Mouse (Mus musculus) lung, embryonic 14.5 days (tissue): Measurements from ENCODE around the gene Sp2. TPM values are rescaled to one million over a fixed set of nuclear protein-coding genes. Genes with fewer than 3 reads are reported as not detected.
A peak's percentile ranks its signal among the peaks of the same experiment; 100 is the strongest.

ENCODE experiments used
- ATAC-seq: fragments of 200-750 bp; cut with Nextera tagmentation; 2 replicates; pipeline ENCODE4 v1.8.0; 2017; ENCODE audit warnings: mild to moderate bottlenecking, moderate TSS enrichment, moderate library complexity; ENCODE audit not compliant: insufficient read depth
- DNase-seq: peaks from one replicate; pipeline ENCODE4 v3.0.0-alpha.2; 2015
- H3K27ac ChIP-seq: fragments of 300-500 bp; sonication (generic); 2 replicates; pipeline ENCODE4 v1.5.1; 2014; ENCODE audit warnings: low read depth, mild to moderate bottlenecking, moderate library complexity
- H3K27me3 ChIP-seq: fragments of 300-500 bp; sonication (generic); 2 replicates; pipeline ENCODE4 v1.6.1; 2014; ENCODE audit warnings: low read length, control low read depth; ENCODE audit not compliant: insufficient read depth
- H3K36me3 ChIP-seq: fragments of 300-500 bp; sonication (generic); 2 replicates; pipeline ENCODE4 v1.6.1; 2014; ENCODE audit warnings: control low read depth; ENCODE audit not compliant: insufficient read depth
- H3K4me1 ChIP-seq: fragments of 300-500 bp; sonication (generic); 2 replicates; pipeline ENCODE4 v1.6.1; 2014; ENCODE audit warnings: antibody characterized with exemption, control low read depth; ENCODE audit not compliant: insufficient read depth
- H3K4me2 ChIP-seq: fragments of 300-500 bp; sonication (generic); 2 replicates; pipeline ENCODE4 v1.6.1; 2014; ENCODE audit warnings: mild to moderate bottlenecking
- H3K4me3 ChIP-seq: fragments of 300-500 bp; sonication (generic); 2 replicates; pipeline ENCODE4 v1.5.1; 2014; ENCODE audit warnings: low read depth, low read length
- H3K9ac ChIP-seq: fragments of 300-500 bp; sonication (generic); 2 replicates; pipeline ENCODE4 v1.6.1; 2014
- H3K9me3 ChIP-seq: fragments of 300-500 bp; sonication (generic); 2 replicates; pipeline ENCODE4 v1.6.1; 2016; ENCODE audit warnings: low read depth, low read length, control low read depth
- CTCF ChIP-seq: IDR thresholded peaks from 2 replicates; pipeline ENCODE4 v1.5.1; 2016; ENCODE audit warnings: antibody characterized with exemption, low read depth
- WGBS: fragments of 180-500 bp; shearing (Covaris S2); extraction: QIAGEN DNeasy Blood & Tissue Kit; methylation state at CpG from one replicate; pipeline ENCODE4 v1.1.7; 2014; 5-methylcytosine and 5-hydroxymethylcytosine counted together
- polyA plus RNA-seq: library from polyadenylated mRNA; unstranded; fragments of >200 nt; fragmentation: Nextera tagmentation; extraction: Ambion mirVana; gene quantifications from 2 replicates; pipeline ENCODE4 v1.2.1, GENCODE M21; 2014

Sp2 gene
- polyA plus RNA-seq, 1 experiment from 2014 or later: 22.3 TPM

GRCm38 (mm10) chr11:97009198-97009790, 26.5 kb upstream of the Sp2 start:
- H3K9me3 ChIP-seq: no peaks in the 10 kb centered on the region
- no peak overlapping the region for H3K9ac ChIP-seq

GRCm38 (mm10) chr11:97007093-97007794, 24.5 kb upstream of the Sp2 start:
- no peak overlapping the region for H3K4me2 ChIP-seq
- H3K27me3 ChIP-seq: peaks cover 8% of the 10 kb centered on the region
- H3K9ac ChIP-seq: no peak overlapping the region
- H3K9me3 ChIP-seq: no peaks in the 10 kb centered on the region
- no peaks in the 10 kb centered on the region; the same call in 1 of the 2 replicates for H3K4me1 ChIP-seq
- TF ChIP-seq CTCF: no peak
- H3K27ac ChIP-seq: no peak overlapping the region
- DNase-seq: no peak
- H3K36me3 ChIP-seq: no peaks in the 10 kb centered on the region
- no peak for ATAC-seq
- no peak overlapping the region for H3K4me3 ChIP-seq
- WGBS: 42% methylated on average over 9 of the region's 9 CpGs

More at GRCm38 (mm10) chr11:97009198-97009790, 26.5 kb upstream of the Sp2 start:
- ATAC-seq (no peak), DNase-seq (no peak)
- peaks cover 8% of the 10 kb centered on the region for H3K27me3 ChIP-seq
- WGBS: 45% methylated on average over 8 of the region's 8 CpGs
- H3K4me1 ChIP-seq: 0 out of 2 replicates have a peak, but pooled peaks cover 2% of the 10 kb centered on the region
- no peak overlapping the region for H3K4me3 ChIP-seq
- H3K36me3 ChIP-seq: no peaks in the 10 kb centered on the region
- TF ChIP-seq CTCF: no peak
- H3K4me2 ChIP-seq: no peak overlapping the region
- no peak overlapping the region for H3K27ac ChIP-seq

GRCm38 (mm10) chr11:97003170-97003569, 20.4 kb upstream of the Sp2 start:
- H3K4me2 ChIP-seq: no peak overlapping the region
- H3K4me1 ChIP-seq: no peaks in the 10 kb centered on the region; the same call in 1 of the 2 replicates
- H3K4me3 ChIP-seq: no peak overlapping the region
- peaks cover 5% of the 10 kb centered on the region; the same call in 1 of the 2 replicates for H3K27me3 ChIP-seq
- DNase-seq (no peak), ATAC-seq (no peak)
- whole genome bisulfite sequencing: 31% methylated on average over 5 of the region's 5 CpGs
- H3K36me3 ChIP-seq: no peaks in the 10 kb centered on the region
- no peak for TF ChIP-seq CTCF
- H3K27ac ChIP-seq: no peak overlapping the region
- H3K9me3 ChIP-seq: no peaks in the 10 kb centered on the region
- H3K9ac ChIP-seq: no peak overlapping the region

GRCm38 (mm10) chr11:96997380-96997956, 14.7 kb upstream of the Sp2 start:
- no peaks in the 10 kb centered on the region for H3K36me3 ChIP-seq
- peak overlapping the region; percentile 45 for H3K9ac ChIP-seq
- H3K4me2 ChIP-seq: peak overlapping the region; percentile 59
- H3K27me3 ChIP-seq: peaks cover 5% of the 10 kb centered on the region; the same call in 1 of the 2 replicates
- ATAC-seq: no peak
- H3K4me1 ChIP-seq: peaks cover 14% of the 10 kb centered on the region; the same call in 1 of the 2 replicates
- H3K27ac ChIP-seq: no peak overlapping the region
- WGBS: 11% methylated on average over 30 of the region's 30 CpGs
- no peak for TF ChIP-seq CTCF
- H3K9me3 ChIP-seq: no peaks in the 10 kb centered on the region
- peak; percentile 37 for DNase-seq
- peak overlapping the region; percentile 21 for H3K4me3 ChIP-seq

- Histone ChIP-seq H3K9ac (peak overlapping the region; percentile 45), H3K9me3 (no peaks in the 10 kb centered on the region), H3K27me3 (peaks cover 5% of the 10 kb centered on the region; the same call in 1 of the 2 replicates), H3K4me3 (peak overlapping the region; percentile 21), H3K4me1 (peaks cover 14% of the 10 kb centered on the region; the same call in 1 of the 2 replicates), H3K36me3 (no peaks in the 10 kb centered on the region), H3K4me2 (peak overlapping the region; percentile 59), H3K27ac (no peak overlapping the region)
- no peak for TF ChIP-seq CTCF
- ATAC-seq: no peak
- no peak for DNase-seq
- 28% methylated on average over 17 of the region's 17 CpGs for WGBS
Measured at GRCm38 (mm10) chr11:96996773-96997379, 14.1 kb upstream of the Sp2 start.

GRCm38 (mm10) chr11:96995836-96996772, 13.3 kb upstream of the Sp2 start:
- Histone ChIP-seq H3K4me1 (peaks cover 17% of the 10 kb centered on the region; the same call in 1 of the 2 replicates), H3K27me3 (peaks cover 5% of the 10 kb centered on the region; the same call in 1 of the 2 replicates), H3K4me3 (no peak overlapping the region), H3K9me3 (no peaks in the 10 kb centered on the region), H3K36me3 (no peaks in the 10 kb centered on the region), H3K27ac (no peak overlapping the region), H3K4me2 (no peak overlapping the region), H3K9ac (no peak overlapping the region)
- DNase-seq (no peak), ATAC-seq (no peak)
- TF ChIP-seq CTCF: no peak
- WGBS: 70% methylated on average over 15 of the region's 15 CpGs
